Mouse (Mus musculus) heart, embryonic 14.5 days (tissue): ENCODE measurements around the gene Paqr6. TPM values are rescaled to one million over a fixed set of nuclear protein-coding genes. Genes with fewer than 3 reads are reported as not detected.
"Not testable (repeated sequence)": the region's sequence is repeated elsewhere in the genome, so short reads cannot be mapped to it uniquely, and the experiment has no call there.

Experiments
- ATAC-seq: fragments of 200-750 bp; cut with Nextera tagmentation; 2 replicates; pipeline ENCODE4 v1.8.0; 2017; ENCODE audit warnings: low read depth, moderate TSS enrichment; ENCODE audit not compliant: insufficient number of reproducible peaks, insufficient read depth, low FRiP score
- H3K27ac ChIP-seq, 2 experiments: fragments of 200-500 bp in 1 of 2; fragments of 300-500 bp in 1 of 2; sonication (generic) in 1 of 2; replicated peaks in 1 of 2; 2 replicates each; pipeline ENCODE4 v1.5.1; 2012 to 2014; ENCODE audit warnings: low read depth in 2 of 2, low read length in 2 of 2, control low read depth in 1 of 2, mild to moderate bottlenecking in 1 of 2, mixed read lengths in 1 of 2; ENCODE audit not compliant: control insufficient read depth in 1 of 2, insufficient read depth in 1 of 2
- H3K27me3 ChIP-seq: fragments of 300-500 bp; sonication (generic); 2 replicates; pipeline ENCODE4 v1.6.1; 2014; ENCODE audit warnings: mild to moderate bottlenecking, low read length, control low read depth; ENCODE audit not compliant: control insufficient read depth, insufficient read depth
- H3K36me3 ChIP-seq: fragments of 300-500 bp; sonication (generic); 2 replicates; pipeline ENCODE4 v1.6.1; 2014; ENCODE audit warnings: mild to moderate bottlenecking, control low read depth, low read length, mixed read lengths; ENCODE audit not compliant: control insufficient read depth, insufficient read depth
- H3K4me1 ChIP-seq, 2 experiments: fragments of 200-500 bp in 1 of 2; fragments of 300-500 bp in 1 of 2; sonication (generic) in 1 of 2; 2 replicates each; pipeline ENCODE4 v1.6.1; 2012 to 2014; ENCODE audit warnings: low read length in 2 of 2, control low read depth in 1 of 2, mixed read lengths in 1 of 2; ENCODE audit not compliant: control insufficient read depth in 2 of 2, insufficient read depth in 2 of 2
- H3K4me2 ChIP-seq: fragments of 300-500 bp; sonication (generic); 2 replicates; pipeline ENCODE4 v1.6.1; 2014; ENCODE audit warnings: mild to moderate bottlenecking, low read length
- H3K4me3 ChIP-seq, 2 experiments: fragments of 200-500 bp in 1 of 2; fragments of 300-500 bp in 1 of 2; sonication (generic) in 1 of 2; 2 replicates each; pipeline ENCODE4 v1.5.1; 2012 to 2014; ENCODE audit warnings: low read length in 2 of 2, mild to moderate bottlenecking in 2 of 2, control low read depth in 1 of 2, low read depth in 1 of 2, moderate library complexity in 1 of 2; ENCODE audit not compliant: control insufficient read depth in 1 of 2, insufficient read depth in 1 of 2
- H3K9ac ChIP-seq: fragments of 300-500 bp; sonication (generic); 2 replicates; pipeline ENCODE4 v1.6.1; 2014; ENCODE audit warnings: mild to moderate bottlenecking, low read length
- H3K9me3 ChIP-seq: fragments of 300-500 bp; sonication (generic); 2 replicates; pipeline ENCODE4 v1.6.1; 2016; ENCODE audit warnings: low read length, control low read depth; ENCODE audit not compliant: control insufficient read depth
- WGBS: fragments of 180-500 bp; shearing (Covaris S2); extraction: QIAGEN DNeasy Blood & Tissue Kit; methylation state at CpG from one replicate; pipeline ENCODE4 v1.1.7; 2014; 5-methylcytosine and 5-hydroxymethylcytosine counted together
- polyA plus RNA-seq: library from polyadenylated mRNA; unstranded; fragments of >200 nt; fragmentation: Nextera tagmentation; extraction: Ambion mirVana; gene quantifications from 2 replicates; pipeline ENCODE4 v1.2.1, GENCODE M21; 2014

The Paqr6 gene
- polyA plus RNA-seq, 1 experiment from 2014 or later, result 3.3 TPM

DNA sequence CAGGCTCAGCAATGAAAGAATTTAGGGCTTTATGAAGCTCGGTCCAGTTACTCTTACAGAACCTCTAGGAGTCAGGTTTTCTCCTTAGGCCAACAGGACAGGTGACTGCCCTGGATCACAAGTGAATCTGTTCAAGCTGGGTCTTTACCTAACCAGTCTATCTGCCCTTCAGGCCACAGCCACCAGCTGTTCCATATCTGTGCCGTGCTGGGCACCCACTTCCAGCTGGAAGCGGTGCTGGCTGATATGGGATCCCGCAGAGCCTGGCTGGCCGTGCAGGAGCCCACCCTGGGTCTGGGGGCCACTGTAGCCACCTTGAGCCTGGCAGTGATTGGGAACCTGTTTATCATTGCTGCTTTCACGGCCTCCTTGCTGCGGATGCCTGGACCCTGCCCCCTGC, 3.1 kb downstream of the Paqr6 start:
- H3K9ac ChIP-seq, ATAC-seq, H3K9me3 ChIP-seq, H3K4me3 ChIP-seq, H3K4me2 ChIP-seq, H3K27ac ChIP-seq, H3K36me3 ChIP-seq: not testable (repeated sequence)
- Histone ChIP-seq H3K27me3 (peaks cover 17% of the 10 kb centered on the region), H3K4me1 (peaks cover 9 to 17% of the 10 kb centered on the region in 2 experiments)
- WGBS, result 56% methylated on average over 3 of the region's 7 CpGs

DNA sequence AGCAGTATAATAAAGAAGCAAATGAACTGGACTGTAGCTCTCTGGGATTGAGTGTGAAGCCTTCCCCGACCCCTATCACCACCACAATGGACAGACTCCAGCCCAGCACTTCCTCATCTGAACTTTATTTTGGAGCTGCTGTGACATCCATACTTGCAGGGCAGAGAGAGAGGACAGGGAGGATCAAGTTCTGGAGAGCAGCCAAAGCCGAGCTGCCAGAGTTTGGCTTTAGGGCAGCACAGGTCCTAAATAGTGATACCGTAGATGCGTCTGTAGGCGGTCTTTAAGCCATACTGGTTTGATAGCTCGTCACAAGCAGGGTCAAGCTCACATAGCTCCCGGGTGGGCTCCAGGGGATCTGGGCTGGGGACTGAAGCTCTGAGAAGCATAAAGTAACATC, 4.1 kb downstream of the Paqr6 start:
- ATAC-seq, H3K4me2 ChIP-seq, H3K36me3 ChIP-seq, H3K4me3 ChIP-seq, H3K9ac ChIP-seq, H3K9me3 ChIP-seq, H3K27ac ChIP-seq: not testable (repeated sequence)
- 65% methylated on average over 7 of the region's 7 CpGs for WGBS
- Histone ChIP-seq H3K4me1 (peaks cover 8 to 15% of the 10 kb centered on the region in 2 experiments), H3K27me3 (peaks cover 17% of the 10 kb centered on the region)

DNA sequence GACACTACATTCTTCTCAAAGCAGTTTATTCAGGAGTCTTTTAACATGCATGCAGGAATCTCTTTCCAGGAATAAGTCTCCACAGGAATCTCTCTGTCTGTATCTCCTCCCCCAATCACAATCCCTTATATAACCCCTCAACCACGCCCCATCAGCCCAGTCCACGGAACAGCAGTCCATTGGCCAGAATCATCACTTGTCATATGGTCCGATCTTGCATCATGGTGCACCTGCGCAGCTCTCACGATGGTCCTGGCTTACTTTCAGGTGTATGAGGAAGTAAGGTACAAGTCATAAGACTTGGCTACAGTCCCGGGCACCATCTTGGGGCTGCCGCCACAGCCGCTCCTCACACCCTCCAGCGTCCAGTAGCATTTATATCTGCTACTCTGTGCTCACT, 8.3 kb downstream of the Paqr6 start, which contains the start of gene Bglap3:
TSS of gene Bglap3 (minus strand) at position 101 of the 400 bp plus-strand sequence.
- not testable (repeated sequence) for H3K36me3 ChIP-seq, H3K4me2 ChIP-seq, ATAC-seq, H3K27ac ChIP-seq, H3K27me3 ChIP-seq, H3K4me3 ChIP-seq, H3K9me3 ChIP-seq, H3K9ac ChIP-seq, H3K4me1 ChIP-seq
- 85% methylated on average over 9 of the region's 9 CpGs for WGBS

DNA sequence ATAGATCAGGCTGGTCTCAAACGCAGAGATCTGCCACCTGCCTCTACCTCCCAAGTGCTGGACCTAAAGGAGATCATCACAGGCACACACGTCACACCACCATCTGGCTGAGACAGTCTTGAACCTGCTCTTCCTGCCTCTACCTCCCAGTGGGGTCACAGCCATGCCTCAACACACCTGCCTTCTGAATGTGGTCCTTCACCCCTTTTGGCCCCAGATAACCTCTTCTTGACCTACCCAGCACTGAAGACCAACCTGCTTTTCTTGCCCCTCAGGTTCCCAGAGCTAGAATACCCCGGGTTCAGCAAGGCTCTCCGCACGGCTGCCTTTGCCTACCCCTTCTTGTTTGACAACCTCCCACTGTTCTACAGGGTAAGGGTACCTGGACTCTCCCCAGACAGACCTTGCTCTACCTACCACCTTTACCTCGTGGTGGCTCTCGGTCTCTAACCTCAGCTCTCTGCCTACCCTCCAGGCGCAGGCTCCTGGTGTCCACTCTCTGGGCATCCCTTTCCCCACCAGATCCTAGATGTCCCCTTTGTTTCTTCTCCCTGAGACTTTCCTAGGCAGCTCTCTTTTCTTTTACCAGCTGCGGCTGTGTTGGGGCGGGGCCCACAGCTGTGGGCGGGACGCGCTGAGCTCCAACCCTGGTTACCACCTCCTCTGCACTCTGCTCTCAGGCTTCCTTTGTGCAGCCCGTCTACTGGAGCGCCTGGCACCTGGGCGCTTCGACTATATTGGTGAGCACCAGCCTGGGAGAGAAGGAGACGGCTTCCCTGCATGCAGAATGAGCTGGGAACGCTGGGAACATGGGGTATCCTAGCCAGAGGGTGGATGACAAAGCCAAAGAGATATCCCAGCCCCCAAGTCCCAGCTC, 11.6 kb downstream of the Paqr6 start:
- peak; percentile 68; the same call in 1 of the 2 replicates for ATAC-seq
- H3K36me3 ChIP-seq, H3K9me3 ChIP-seq, H3K27me3 ChIP-seq, H3K9ac ChIP-seq, H3K4me3 ChIP-seq, H3K27ac ChIP-seq, H3K4me1 ChIP-seq: not testable (repeated sequence)
- H3K4me2 ChIP-seq, result peak overlapping the region; percentile 50
- WGBS, result 14% methylated on average over 16 of the region's 19 CpGs

DNA sequence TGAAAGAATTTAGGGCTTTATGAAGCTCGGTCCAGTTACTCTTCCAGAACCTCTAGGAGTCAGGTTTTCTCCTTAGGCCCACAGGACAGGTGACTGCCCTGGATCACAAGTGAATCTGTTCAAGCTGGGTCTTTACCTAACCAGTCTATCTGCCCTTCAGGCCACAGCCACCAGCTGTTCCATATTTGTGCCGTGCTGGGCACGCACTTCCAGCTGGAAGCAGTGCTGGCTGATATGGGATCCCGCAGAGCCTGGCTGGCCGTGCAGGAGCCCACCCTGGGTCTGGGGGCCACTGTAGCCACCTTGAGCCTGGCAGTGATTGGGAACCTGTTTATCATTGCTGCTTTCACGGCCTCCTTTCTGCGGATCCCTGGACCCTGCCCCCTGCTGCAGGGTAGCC, 12.3 kb downstream of the Paqr6 start:
- ATAC-seq, H3K4me3 ChIP-seq, H3K27me3 ChIP-seq, H3K36me3 ChIP-seq, H3K9ac ChIP-seq, H3K9me3 ChIP-seq, H3K27ac ChIP-seq, H3K4me1 ChIP-seq: not testable (repeated sequence)
- H3K4me2 ChIP-seq, result peak overlapping the region; percentile 50
- WGBS, result 20% methylated on average over 5 of the region's 7 CpGs

DNA sequence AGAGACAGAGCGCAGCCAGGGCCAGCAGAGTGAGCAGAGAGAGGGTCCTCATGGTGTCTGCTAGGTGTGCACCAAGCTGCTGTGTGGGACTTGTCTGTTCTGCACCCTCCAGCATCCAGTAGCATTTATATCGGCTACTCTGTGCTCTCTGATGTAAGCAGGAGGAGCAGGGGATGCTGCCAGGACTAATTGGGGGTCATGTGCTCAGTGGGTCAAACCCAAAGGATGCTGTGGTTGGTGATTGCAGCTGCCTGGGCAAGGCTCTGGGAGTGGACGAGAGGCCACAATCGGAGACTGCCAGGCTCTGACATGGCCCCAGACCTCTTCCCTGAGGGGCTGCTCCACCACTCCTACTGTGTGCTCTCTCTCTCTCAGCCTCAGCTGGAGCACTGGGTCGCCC, 14.2 kb downstream of the Paqr6 start, which contains the start of gene Bglap2:
TSS of gene Bglap2 (minus strand) at position 101 of the 400 bp plus-strand sequence.
- H3K4me2 ChIP-seq, H3K27ac ChIP-seq, H3K9me3 ChIP-seq, H3K4me3 ChIP-seq, ATAC-seq, H3K27me3 ChIP-seq, H3K9ac ChIP-seq, H3K36me3 ChIP-seq, H3K4me1 ChIP-seq: not testable (repeated sequence)
- WGBS, result 70% methylated on average over 4 of the region's 5 CpGs

DNA sequence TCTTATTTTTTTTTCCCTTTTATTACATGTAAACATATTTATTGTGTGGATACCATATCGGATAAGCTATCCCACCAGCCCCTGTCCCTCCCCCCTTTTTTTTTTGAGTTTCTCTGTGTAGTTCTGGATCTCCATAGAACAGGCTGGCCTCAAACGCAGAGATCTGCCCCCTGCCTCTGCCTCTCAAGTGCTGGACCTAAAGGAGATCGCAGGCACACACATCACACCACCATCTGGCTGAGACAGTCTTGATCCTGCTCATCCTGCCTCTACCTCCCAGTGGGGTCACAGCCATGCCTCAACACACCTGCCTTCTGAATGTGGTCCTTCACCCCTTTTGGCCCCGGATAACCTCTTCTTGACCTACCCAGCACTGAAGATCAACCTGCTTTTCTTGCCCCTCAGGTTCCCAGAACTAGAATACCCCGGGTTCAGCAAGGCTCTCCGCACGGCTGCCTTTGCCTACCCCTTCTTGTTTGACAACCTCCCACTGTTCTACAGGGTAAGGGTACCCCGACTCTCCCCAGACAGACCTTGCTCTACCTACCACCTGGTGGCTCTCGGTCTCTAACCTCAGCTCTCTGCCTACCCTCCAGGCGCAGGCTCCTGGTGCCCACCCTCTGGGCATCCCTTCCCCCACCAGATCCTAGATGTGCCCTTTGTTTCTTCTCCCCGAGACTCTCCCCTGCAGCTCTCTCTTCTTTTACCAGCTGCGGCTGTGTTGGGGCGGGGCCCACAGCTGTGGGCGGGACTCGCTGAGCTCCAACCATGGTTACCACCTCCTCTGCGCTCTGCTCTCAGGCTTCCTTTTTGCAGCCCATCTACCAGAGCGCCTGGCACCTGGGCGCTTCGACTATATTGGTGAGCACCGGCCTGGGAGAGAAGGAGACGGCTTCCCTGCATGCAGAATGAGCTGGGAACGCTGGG, 17.3 kb downstream of the Paqr6 start:
- not testable (repeated sequence) for H3K9me3 ChIP-seq, H3K27me3 ChIP-seq, H3K4me1 ChIP-seq, H3K4me3 ChIP-seq, H3K36me3 ChIP-seq, ATAC-seq, H3K27ac ChIP-seq, H3K9ac ChIP-seq
- WGBS, result 11% methylated on average over 17 of the region's 22 CpGs
- peak overlapping the region; percentile 48 for H3K4me2 ChIP-seq
